Mouse (Mus musculus) bone marrow, adult 2 months (tissue): ENCODE data around the gene Grb14.

Experiments used
- CTCF ChIP-seq: fragments of 200-500 bp; IDR thresholded peaks from 2 replicates; pipeline ENCODE4 v1.5.1; 2011; ENCODE audit warnings: low read length, control low read depth; ENCODE audit not compliant: control insufficient read depth, insufficient read depth
- POLR2A ChIP-seq: fragments of 200-500 bp; IDR thresholded peaks from 2 replicates; pipeline ENCODE4 v1.6.1; 2011; ENCODE audit warnings: low read depth, mild to moderate bottlenecking, control low read depth, low read length, borderline replicate concordance; ENCODE audit not compliant: control insufficient read depth

DNA sequence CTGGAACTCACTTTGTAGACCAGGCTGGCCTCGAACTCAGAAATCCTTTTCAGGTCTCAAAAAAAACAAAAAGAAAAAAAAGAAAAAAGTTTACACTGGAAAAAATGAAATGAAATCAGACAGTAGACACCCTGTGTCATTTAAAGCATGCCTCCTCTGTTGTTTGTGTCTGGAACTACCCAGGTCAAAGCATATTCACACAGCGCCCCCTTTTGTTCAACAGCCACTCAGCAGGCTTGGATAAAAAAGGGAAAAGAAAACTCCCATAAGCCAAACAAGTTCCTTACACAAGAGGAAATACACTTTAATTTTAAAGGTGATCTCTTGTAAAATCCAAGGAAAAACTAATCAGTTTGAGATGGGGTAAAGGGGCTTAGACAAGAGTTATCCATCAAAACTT is 21.4 kb downstream of the Grb14 start:
- TF ChIP-seq POLR2A (no peak), CTCF (no peak)
